Mouse (Mus musculus): Measurements from ENCODE around the gene Naa16. TPM values are rescaled to one million over a fixed set of nuclear protein-coding genes. Genes with fewer than 3 reads are reported as not detected.

The Naa16 gene
- polyA plus RNA-seq, 1 experiment from 2014 or later: 22.8 TPM

DNA sequence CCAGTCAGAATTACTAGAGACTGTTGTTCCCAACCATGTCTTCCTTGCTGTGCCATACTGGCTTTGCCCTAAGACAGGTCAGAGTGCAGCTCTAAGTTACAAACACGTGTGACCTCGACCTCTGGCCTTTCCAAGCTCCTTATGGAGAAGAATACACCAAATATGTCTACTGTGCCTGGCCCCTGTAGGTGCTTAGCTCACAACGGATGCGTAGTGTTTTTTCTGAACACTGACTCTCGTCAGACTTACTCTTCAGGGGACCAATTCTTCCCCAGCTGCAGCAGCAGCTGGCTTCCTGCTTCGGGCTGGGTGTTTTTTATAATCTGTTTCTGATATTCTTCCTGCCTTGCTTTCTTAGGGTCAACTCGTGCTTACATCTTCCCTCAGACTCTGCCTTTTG, 74.7 kb downstream of the Naa16 start:
- no peaks in the 10 kb centered on the region for H3K36me3 ChIP-seq (ENCODE audit: control insufficient read depth, insufficient read depth)
- H3K4me1 ChIP-seq (ENCODE audit: control insufficient read depth, insufficient read depth, low read length): no peaks in the 10 kb centered on the region
- H3K27ac ChIP-seq (ENCODE audit: low read length): no peak overlapping the region
- WGBS: 58% methylated on average over 7 of the region's 7 CpGs
- ATAC-seq (replicated peaks; ENCODE audit: extremely low read depth, insufficient read depth, low FRiP score): no peak
- no peak overlapping the region for H3K4me2 ChIP-seq (ENCODE audit: low read depth, low read length)
- H3K4me3 ChIP-seq (ENCODE audit: low read length): no peak overlapping the region
- H3K9ac ChIP-seq (ENCODE audit: low read length): no peak overlapping the region
- H3K27me3 ChIP-seq (ENCODE audit: control insufficient read depth, insufficient read depth, low read length): no peaks in the 10 kb centered on the region
- no peaks in the 10 kb centered on the region for H3K9me3 ChIP-seq (replicated peaks; ENCODE audit: control insufficient read depth, low read length)

DNA sequence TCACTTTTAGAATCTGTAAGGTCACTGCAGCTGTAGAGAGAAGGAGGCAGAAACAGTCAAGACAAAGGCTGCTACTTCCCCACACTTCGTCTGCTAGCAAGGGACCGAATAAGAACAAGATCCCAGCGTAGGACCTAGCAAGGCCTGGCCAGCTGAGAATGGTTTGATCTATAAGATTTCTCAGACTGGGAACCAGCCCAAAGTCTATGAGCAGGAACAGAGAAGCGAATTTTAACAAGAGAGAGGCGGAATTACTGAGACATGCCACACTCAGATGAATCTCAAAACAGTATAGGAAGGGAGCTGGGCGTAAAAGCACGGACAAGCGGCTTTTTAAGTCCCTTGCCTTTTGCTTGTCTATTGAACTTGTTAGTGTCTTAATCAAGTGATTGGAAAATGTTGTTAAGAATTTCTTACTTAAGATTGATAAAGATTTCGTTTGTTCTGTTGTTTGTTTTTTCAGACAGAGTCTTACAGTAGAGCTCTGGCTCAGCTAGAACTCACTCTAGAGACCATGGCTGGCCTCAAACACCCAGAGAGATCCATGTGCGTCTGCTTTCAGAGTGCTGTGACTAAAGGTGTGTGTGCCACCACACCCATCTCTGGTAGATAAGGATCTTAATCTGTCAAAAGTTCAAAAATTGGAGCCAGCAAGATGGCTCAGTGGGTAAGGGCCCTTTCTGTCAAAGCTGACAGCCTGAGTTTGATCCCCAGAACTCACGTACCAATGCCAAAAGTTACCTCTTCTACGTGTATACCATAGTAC, 76.2 kb downstream of the Naa16 start:
- ATAC-seq (replicated peaks; ENCODE audit: extremely low read depth, insufficient read depth, low FRiP score): no peak
- no peaks in the 10 kb centered on the region for H3K9me3 ChIP-seq (replicated peaks; ENCODE audit: control insufficient read depth, low read length)
- no peaks in the 10 kb centered on the region for H3K36me3 ChIP-seq (ENCODE audit: control insufficient read depth, insufficient read depth)
- 81% methylated on average over 12 of the region's 12 CpGs for WGBS
- no peak overlapping the region for H3K9ac ChIP-seq (ENCODE audit: low read length)
- no peak overlapping the region for H3K4me3 ChIP-seq (ENCODE audit: low read length)
- H3K4me2 ChIP-seq (ENCODE audit: low read depth, low read length): no peak overlapping the region
- no peaks in the 10 kb centered on the region for H3K27me3 ChIP-seq (ENCODE audit: control insufficient read depth, insufficient read depth, low read length)
- H3K4me1 ChIP-seq (ENCODE audit: control insufficient read depth, insufficient read depth, low read length): no peaks in the 10 kb centered on the region
- no peak overlapping the region for H3K27ac ChIP-seq (ENCODE audit: low read length)

DNA sequence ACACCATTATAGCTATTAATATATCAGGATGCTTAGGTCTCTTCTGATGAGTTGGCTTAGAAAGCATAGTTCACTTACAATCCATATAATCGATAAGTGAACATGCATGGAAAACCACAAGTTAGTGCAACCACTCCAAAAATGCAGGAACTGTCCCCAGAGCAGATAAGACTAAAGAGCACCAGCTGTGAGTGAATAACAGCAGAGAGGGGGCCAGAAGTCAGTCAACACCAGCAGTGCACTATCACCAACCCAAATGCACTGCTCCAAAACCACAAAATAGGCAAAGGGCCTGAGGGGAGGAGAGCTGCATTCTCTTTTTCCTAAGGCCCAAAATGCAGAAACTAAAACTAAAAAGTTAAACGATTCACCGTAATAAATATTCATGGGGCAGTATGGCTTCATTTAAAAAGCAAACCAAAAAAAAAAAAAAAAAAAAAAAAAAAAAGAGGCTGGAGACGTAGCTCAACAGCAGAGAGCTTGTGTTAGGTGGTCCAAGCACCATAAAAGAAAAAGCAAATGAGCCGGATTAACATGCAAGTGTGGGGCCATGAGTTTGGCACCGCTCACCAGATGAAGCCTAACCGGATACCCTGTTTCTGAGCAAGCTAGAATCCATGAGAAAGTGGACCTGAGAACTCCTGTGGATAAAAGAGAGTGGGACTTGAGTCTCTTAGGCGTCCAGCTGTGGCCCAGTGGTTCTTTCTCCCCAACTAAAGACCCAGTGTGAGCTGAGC, 77.0 kb downstream of the Naa16 start:
- 60% methylated on average over 8 of the region's 8 CpGs for WGBS
- no peaks in the 10 kb centered on the region for H3K4me1 ChIP-seq (ENCODE audit: control insufficient read depth, insufficient read depth, low read length)
- no peaks in the 10 kb centered on the region for H3K36me3 ChIP-seq (ENCODE audit: control insufficient read depth, insufficient read depth)
- H3K9ac ChIP-seq (ENCODE audit: low read length): no peak overlapping the region
- no peak; the same call in 1 of the 2 replicates for ATAC-seq (replicated peaks; ENCODE audit: extremely low read depth, insufficient read depth, low FRiP score)
- 0 out of 2 replicates have a peak overlapping the region, but pooled peaks have one; percentile 24 for H3K27ac ChIP-seq (ENCODE audit: low read length)
- H3K9me3 ChIP-seq (replicated peaks; ENCODE audit: control insufficient read depth, low read length): no peaks in the 10 kb centered on the region
- no peaks in the 10 kb centered on the region for H3K27me3 ChIP-seq (ENCODE audit: control insufficient read depth, insufficient read depth, low read length)
- no peak overlapping the region for H3K4me2 ChIP-seq (ENCODE audit: low read depth, low read length)
- H3K4me3 ChIP-seq (ENCODE audit: low read length): no peak overlapping the region

DNA sequence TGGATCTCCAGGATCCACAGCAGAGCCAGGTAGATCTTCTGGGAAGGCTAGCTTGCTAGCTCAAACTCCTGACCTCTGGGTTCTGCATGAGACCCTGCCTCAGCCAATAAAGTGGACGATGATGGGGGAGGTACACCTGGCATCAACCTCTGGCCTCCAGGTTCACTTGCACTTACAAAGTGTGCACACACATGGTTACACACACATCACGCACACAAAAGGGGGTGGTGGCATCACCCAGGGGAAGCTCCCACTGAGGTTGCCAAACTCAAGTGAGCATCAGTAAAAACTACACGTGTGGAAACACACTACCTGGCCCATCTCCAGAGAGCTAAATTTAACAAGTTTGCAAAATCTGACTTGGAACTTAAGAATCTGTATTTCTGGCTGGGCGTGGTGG, 77.9 kb downstream of the Naa16 start:
- Histone ChIP-seq H3K4me1 (ENCODE audit: control insufficient read depth, insufficient read depth, low read length) (no peaks in the 10 kb centered on the region), H3K9me3 (replicated peaks; ENCODE audit: control insufficient read depth, low read length) (no peaks in the 10 kb centered on the region), H3K36me3 (ENCODE audit: control insufficient read depth, insufficient read depth) (no peaks in the 10 kb centered on the region), H3K4me2 (ENCODE audit: low read depth, low read length) (no peak overlapping the region), H3K4me3 (ENCODE audit: low read length) (no peak overlapping the region), H3K27ac (ENCODE audit: low read length) (no peak overlapping the region), H3K27me3 (ENCODE audit: control insufficient read depth, insufficient read depth, low read length) (no peaks in the 10 kb centered on the region), H3K9ac (ENCODE audit: low read length) (no peak overlapping the region)
- 71% methylated on average over 4 of the region's 4 CpGs for WGBS
- ATAC-seq (replicated peaks; ENCODE audit: extremely low read depth, insufficient read depth, low FRiP score): no peak

DNA sequence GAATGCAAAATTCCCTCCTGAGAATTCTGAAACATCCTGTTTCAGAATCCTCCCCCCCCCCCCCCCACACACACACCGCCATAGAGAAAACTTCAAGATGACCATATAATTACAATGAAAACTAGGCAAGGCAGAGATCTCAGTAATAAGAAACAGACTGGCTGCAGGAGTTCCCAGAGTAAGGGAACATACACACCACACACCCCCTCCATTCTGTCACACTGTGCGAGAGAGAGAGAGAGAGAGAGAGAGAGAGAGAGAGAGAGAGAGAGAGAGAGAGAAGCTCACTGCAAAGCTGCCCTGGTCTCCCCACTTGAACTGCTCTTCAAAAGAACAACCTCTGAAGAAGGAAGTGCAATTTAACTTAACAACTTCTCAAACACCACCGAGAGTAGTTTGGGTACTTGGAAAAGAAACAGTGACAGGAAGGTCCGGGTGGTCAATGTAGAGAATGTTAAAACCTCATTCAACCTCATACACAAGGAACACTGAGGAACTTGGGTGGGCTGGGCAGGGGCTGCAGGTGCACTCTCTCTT, 78.6 kb downstream of the Naa16 start:
- no peaks in the 10 kb centered on the region for H3K36me3 ChIP-seq (ENCODE audit: control insufficient read depth, insufficient read depth)

DNA sequence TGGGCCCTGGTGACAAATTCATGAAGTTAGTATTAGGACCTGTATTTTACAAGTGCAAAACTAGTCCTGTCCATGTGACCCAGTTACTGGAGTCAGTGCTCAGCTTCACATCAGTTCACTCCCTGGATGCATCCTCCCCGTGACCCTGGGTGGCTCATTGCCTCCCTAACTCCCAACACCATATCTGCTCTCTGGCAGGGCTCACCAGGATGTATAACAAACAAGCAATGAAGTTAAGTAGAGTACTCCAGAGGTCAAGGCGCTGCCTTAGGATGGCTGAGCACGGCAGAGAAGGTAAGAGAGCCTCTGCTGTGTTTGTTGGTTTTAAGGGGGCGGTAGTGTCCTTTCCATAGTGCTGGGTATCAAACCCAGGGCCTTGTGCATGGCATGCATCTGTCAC, 81.5 kb downstream of the Naa16 start:
- no peak overlapping the region for H3K27ac ChIP-seq (ENCODE audit: low read length)
- no peak overlapping the region for H3K9ac ChIP-seq (ENCODE audit: low read length)
- no peaks in the 10 kb centered on the region for H3K27me3 ChIP-seq (ENCODE audit: control insufficient read depth, insufficient read depth, low read length)
- H3K36me3 ChIP-seq (ENCODE audit: control insufficient read depth, insufficient read depth): no peaks in the 10 kb centered on the region
- no peak overlapping the region for H3K4me3 ChIP-seq (ENCODE audit: low read length)
- ATAC-seq (replicated peaks; ENCODE audit: extremely low read depth, insufficient read depth, low FRiP score): no peak
- H3K4me2 ChIP-seq (ENCODE audit: low read depth, low read length): no peak overlapping the region
- WGBS: 62% methylated on average over 4 of the region's 4 CpGs
- H3K9me3 ChIP-seq (replicated peaks; ENCODE audit: control insufficient read depth, low read length): no peaks in the 10 kb centered on the region
- no peaks in the 10 kb centered on the region for H3K4me1 ChIP-seq (ENCODE audit: control insufficient read depth, insufficient read depth, low read length)

More for the DNA sequence above, 78.6 kb downstream of the Naa16 start:
- no peak overlapping the region for H3K27ac ChIP-seq (ENCODE audit: low read length)
- H3K4me3 ChIP-seq (ENCODE audit: low read length): no peak overlapping the region
- no peak overlapping the region for H3K4me2 ChIP-seq (ENCODE audit: low read depth, low read length)
- WGBS: 37% methylated on average over 4 of the region's 4 CpGs
- no peaks in the 10 kb centered on the region for H3K4me1 ChIP-seq (ENCODE audit: control insufficient read depth, insufficient read depth, low read length)
- no peaks in the 10 kb centered on the region for H3K27me3 ChIP-seq (ENCODE audit: control insufficient read depth, insufficient read depth, low read length)
- H3K9ac ChIP-seq (ENCODE audit: low read length): no peak overlapping the region
- H3K9me3 ChIP-seq (replicated peaks; ENCODE audit: control insufficient read depth, low read length): no peaks in the 10 kb centered on the region
- no peak for ATAC-seq (replicated peaks; ENCODE audit: extremely low read depth, insufficient read depth, low FRiP score)

DNA sequence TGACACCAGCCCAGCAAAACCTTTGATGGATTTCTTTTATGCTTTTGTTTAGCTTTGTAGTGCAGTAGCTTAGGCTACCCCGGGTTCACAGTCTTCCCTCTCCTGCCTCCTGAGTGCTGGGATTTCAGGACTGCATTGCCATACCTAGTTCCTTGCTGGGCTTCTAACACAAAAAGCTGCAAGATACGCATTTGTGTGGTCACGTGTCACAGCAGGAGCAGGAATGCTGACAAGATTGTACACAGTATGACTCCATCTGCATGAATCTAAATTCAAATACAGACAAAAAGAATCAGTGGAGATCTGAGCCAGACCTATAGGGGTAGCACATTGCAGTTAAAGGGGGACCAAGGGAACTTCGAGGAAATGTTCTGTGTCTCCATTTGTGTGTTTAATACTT, 82.2 kb downstream of the Naa16 start:
- H3K4me2 ChIP-seq (ENCODE audit: low read depth, low read length): no peak overlapping the region
- no peaks in the 10 kb centered on the region for H3K36me3 ChIP-seq (ENCODE audit: control insufficient read depth, insufficient read depth)
- 52% methylated on average over 4 of the region's 4 CpGs for WGBS
- H3K27me3 ChIP-seq (ENCODE audit: control insufficient read depth, insufficient read depth, low read length): no peaks in the 10 kb centered on the region
- H3K27ac ChIP-seq (ENCODE audit: low read length): no peak overlapping the region
- no peak overlapping the region for H3K9ac ChIP-seq (ENCODE audit: low read length)
- no peaks in the 10 kb centered on the region for H3K4me1 ChIP-seq (ENCODE audit: control insufficient read depth, insufficient read depth, low read length)
- ATAC-seq (replicated peaks; ENCODE audit: extremely low read depth, insufficient read depth, low FRiP score): no peak
- H3K9me3 ChIP-seq (replicated peaks; ENCODE audit: control insufficient read depth, low read length): no peaks in the 10 kb centered on the region
- no peak overlapping the region for H3K4me3 ChIP-seq (ENCODE audit: low read length)

DNA sequence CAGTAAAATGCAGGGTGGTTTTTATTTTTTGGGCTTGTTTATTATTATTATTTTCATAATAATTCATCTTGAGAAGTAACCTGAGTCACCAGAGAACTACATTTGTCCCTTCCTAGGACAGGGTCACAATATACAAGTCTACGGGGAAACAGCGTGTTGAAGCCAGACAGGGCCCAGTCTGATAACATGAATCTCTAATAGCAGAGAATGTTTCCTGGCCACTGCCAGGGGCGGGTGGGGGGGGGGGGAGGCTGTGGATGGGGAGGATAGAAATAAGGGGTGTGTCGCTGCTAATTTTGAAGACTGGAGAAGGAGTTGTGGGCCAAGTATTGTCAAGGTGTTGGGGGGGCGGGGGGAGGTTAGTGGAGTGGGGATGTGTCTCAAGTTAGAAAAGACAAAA, 82.7 kb downstream of the Naa16 start:
- no peak overlapping the region for H3K4me2 ChIP-seq (ENCODE audit: low read depth, low read length)
- no peaks in the 10 kb centered on the region for H3K36me3 ChIP-seq (ENCODE audit: control insufficient read depth, insufficient read depth)
- no peak overlapping the region for H3K4me3 ChIP-seq (ENCODE audit: low read length)
- no peak overlapping the region for H3K27ac ChIP-seq (ENCODE audit: low read length)
- ATAC-seq (replicated peaks; ENCODE audit: extremely low read depth, insufficient read depth, low FRiP score): no peak
- H3K4me1 ChIP-seq (ENCODE audit: control insufficient read depth, insufficient read depth, low read length): no peaks in the 10 kb centered on the region
- 38% methylated on average over 5 of the region's 5 CpGs for WGBS
- no peak overlapping the region for H3K9ac ChIP-seq (ENCODE audit: low read length)
- H3K9me3 ChIP-seq (replicated peaks; ENCODE audit: control insufficient read depth, low read length): no peaks in the 10 kb centered on the region
- H3K27me3 ChIP-seq (ENCODE audit: control insufficient read depth, insufficient read depth, low read length): no peaks in the 10 kb centered on the region

DNA sequence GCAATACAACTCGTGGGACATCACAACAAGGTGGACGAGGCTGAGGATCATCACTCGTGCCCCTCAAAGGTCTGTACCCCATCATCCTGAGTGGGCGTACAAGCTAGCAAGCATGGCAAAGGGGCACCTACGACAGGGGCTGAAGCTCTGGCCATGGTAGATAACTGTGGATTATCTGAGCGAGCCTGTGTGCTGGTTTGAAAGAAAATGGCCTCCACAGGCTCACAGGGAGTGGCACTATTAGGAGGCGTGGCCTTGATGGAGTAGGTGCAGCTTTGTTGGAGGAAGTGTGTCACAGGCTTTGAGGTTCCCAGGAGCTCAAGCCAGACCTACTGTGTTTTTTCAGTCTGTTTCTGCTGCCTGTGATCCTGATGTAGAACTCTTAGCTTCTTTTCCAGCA, 83.4 kb downstream of the Naa16 start:
- no peaks in the 10 kb centered on the region for H3K36me3 ChIP-seq (ENCODE audit: control insufficient read depth, insufficient read depth)
- no peaks in the 10 kb centered on the region for H3K4me1 ChIP-seq (ENCODE audit: control insufficient read depth, insufficient read depth, low read length)
- no peak for ATAC-seq (replicated peaks; ENCODE audit: extremely low read depth, insufficient read depth, low FRiP score)

More for the DNA sequence above, 83.4 kb downstream of the Naa16 start:
- H3K27me3 ChIP-seq (ENCODE audit: control insufficient read depth, insufficient read depth, low read length): 0 out of 2 replicates have a peak, but pooled peaks cover 2% of the 10 kb centered on the region
- no peak overlapping the region for H3K9ac ChIP-seq (ENCODE audit: low read length)
- H3K27ac ChIP-seq (ENCODE audit: low read length): no peak overlapping the region
- H3K4me3 ChIP-seq (ENCODE audit: low read length): no peak overlapping the region
- 85% methylated on average over 7 of the region's 7 CpGs for WGBS
- H3K4me2 ChIP-seq (ENCODE audit: low read depth, low read length): no peak overlapping the region
- no peaks in the 10 kb centered on the region for H3K9me3 ChIP-seq (replicated peaks; ENCODE audit: control insufficient read depth, low read length)
